Mouse (Mus musculus): ENCODE data around the gene Uqcrh. TPM values are rescaled to one million over a fixed set of nuclear protein-coding genes. Genes with fewer than 3 reads are reported as not detected.

Uqcrh gene
- polyA plus RNA-seq, 1 experiment, result 769 TPM

DNA sequence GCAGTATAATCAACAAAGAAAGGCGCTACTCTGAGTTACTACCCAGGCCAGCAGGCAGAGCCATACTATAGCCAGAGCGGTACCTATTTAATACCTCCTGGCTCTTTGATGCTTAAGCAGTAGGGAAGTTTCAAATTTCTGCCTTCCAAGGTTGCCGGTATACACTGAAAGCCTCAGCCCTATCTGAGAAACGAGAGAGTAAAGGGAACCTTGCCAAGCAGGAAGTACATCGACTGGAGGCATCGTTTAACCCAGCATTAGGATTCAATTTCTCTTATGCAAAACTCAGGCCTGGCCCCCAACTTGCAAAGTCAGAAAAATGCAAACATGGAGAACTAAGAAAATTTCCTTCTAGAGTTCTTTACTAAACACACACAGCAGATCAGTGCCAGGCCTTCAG lies 4.8 kb downstream of the Uqcrh start:
- no peak for TF ChIP-seq MYOD1 (IDR thresholded peaks at IDR 0.05; ENCODE audit: control insufficient read depth, insufficient read length, low read depth)
- TF ChIP-seq USF1 (IDR thresholded peaks at IDR 0.05; ENCODE audit: low read depth), result no peak
- no peak for TF ChIP-seq MAX (IDR thresholded peaks at IDR 0.05)
- TF ChIP-seq FOSL1 (IDR thresholded peaks at IDR 0.05; ENCODE audit: insufficient read depth, low read length, poor library complexity, severe bottlenecking), result no peak
- TF ChIP-seq MYOG (IDR thresholded peaks at IDR 0.05; ENCODE audit: control insufficient read depth, extremely low read depth, insufficient read length), result no peak
- no peak for TF ChIP-seq CEBPB (IDR thresholded peaks at IDR 0.05; ENCODE audit: low read depth)
- TF ChIP-seq CTCF (IDR thresholded peaks at IDR 0.05; ENCODE audit: control insufficient read depth, insufficient read depth, insufficient read length), result no peak
- H3K27me3 ChIP-seq (ENCODE audit: control insufficient read depth, insufficient read depth, insufficient read length), result no peaks in the 10 kb centered on the region
- no peak overlapping the region for H3K4me3 ChIP-seq (ENCODE audit: insufficient read depth, poor library complexity, severe bottlenecking)
- peaks cover 56% of the 10 kb centered on the region for H3K79me3 ChIP-seq (ENCODE audit: low read depth)
- peaks cover 68% of the 10 kb centered on the region for H3K79me2 ChIP-seq (ENCODE audit: control insufficient read depth, insufficient read depth)
- H3K36me3 ChIP-seq (ENCODE audit: control insufficient read depth, insufficient read depth), result peaks cover 50% of the 10 kb centered on the region
- no peak overlapping the region for H3ac ChIP-seq (ENCODE audit: control insufficient read depth, insufficient read length, low read depth)

- Histone ChIP-seq H3K4me3 (ENCODE audit: insufficient read depth, poor library complexity, severe bottlenecking) (no peak overlapping the region), H3K79me3 (ENCODE audit: low read depth) (peaks cover 1% of the 10 kb centered on the region), H3K27me3 (ENCODE audit: control insufficient read depth, insufficient read depth, insufficient read length) (no peaks in the 10 kb centered on the region), H3K36me3 (ENCODE audit: control insufficient read depth, insufficient read depth) (peaks cover 34% of the 10 kb centered on the region), H3K79me2 (ENCODE audit: control insufficient read depth, insufficient read depth) (peaks cover 7% of the 10 kb centered on the region), H3ac (ENCODE audit: control insufficient read depth, insufficient read length, low read depth) (no peak overlapping the region)
- no peak for TF ChIP-seq MYOG (IDR thresholded peaks at IDR 0.05; ENCODE audit: control insufficient read depth, extremely low read depth, insufficient read length)
- no peak for TF ChIP-seq CEBPB (IDR thresholded peaks at IDR 0.05; ENCODE audit: low read depth)
- TF ChIP-seq USF1 (IDR thresholded peaks at IDR 0.05; ENCODE audit: low read depth), result no peak
- TF ChIP-seq CTCF (IDR thresholded peaks at IDR 0.05; ENCODE audit: control insufficient read depth, insufficient read depth, insufficient read length), result no peak
- no peak for TF ChIP-seq MYOD1 (IDR thresholded peaks at IDR 0.05; ENCODE audit: control insufficient read depth, insufficient read length, low read depth)
- no peak for TF ChIP-seq FOSL1 (IDR thresholded peaks at IDR 0.05; ENCODE audit: insufficient read depth, low read length, poor library complexity, severe bottlenecking)
- no peak for TF ChIP-seq MAX (IDR thresholded peaks at IDR 0.05)
Measured at GRCm38 (mm10) chr4:116063855-116064254, 11.0 kb downstream of the Uqcrh start.

- H3K4me3 ChIP-seq (ENCODE audit: insufficient read depth, poor library complexity, severe bottlenecking), result no peak overlapping the region
- H3K27me3 ChIP-seq (ENCODE audit: control insufficient read depth, insufficient read depth, insufficient read length), result no peaks in the 10 kb centered on the region
- peaks cover 4% of the 10 kb centered on the region for H3K79me2 ChIP-seq (ENCODE audit: control insufficient read depth, insufficient read depth)
- no peak for TF ChIP-seq CEBPB (IDR thresholded peaks at IDR 0.05; ENCODE audit: low read depth)
- TF ChIP-seq MYOD1 (IDR thresholded peaks at IDR 0.05; ENCODE audit: control insufficient read depth, insufficient read length, low read depth), result no peak
- no peak for TF ChIP-seq FOSL1 (IDR thresholded peaks at IDR 0.05; ENCODE audit: insufficient read depth, low read length, poor library complexity, severe bottlenecking)
- TF ChIP-seq USF1 (IDR thresholded peaks at IDR 0.05; ENCODE audit: low read depth), result no peak
- no peak for TF ChIP-seq CTCF (IDR thresholded peaks at IDR 0.05; ENCODE audit: control insufficient read depth, insufficient read depth, insufficient read length)
- TF ChIP-seq MAX (IDR thresholded peaks at IDR 0.05), result no peak
- TF ChIP-seq MYOG (IDR thresholded peaks at IDR 0.05; ENCODE audit: control insufficient read depth, extremely low read depth, insufficient read length), result no peak
- H3K36me3 ChIP-seq (ENCODE audit: control insufficient read depth, insufficient read depth), result no peaks in the 10 kb centered on the region
- no peak overlapping the region for H3ac ChIP-seq (ENCODE audit: control insufficient read depth, insufficient read length, low read depth)
- H3K79me3 ChIP-seq (ENCODE audit: low read depth), result no peaks in the 10 kb centered on the region
Measured at GRCm38 (mm10) chr4:116059012-116059726, 15.7 kb downstream of the Uqcrh start.

DNA sequence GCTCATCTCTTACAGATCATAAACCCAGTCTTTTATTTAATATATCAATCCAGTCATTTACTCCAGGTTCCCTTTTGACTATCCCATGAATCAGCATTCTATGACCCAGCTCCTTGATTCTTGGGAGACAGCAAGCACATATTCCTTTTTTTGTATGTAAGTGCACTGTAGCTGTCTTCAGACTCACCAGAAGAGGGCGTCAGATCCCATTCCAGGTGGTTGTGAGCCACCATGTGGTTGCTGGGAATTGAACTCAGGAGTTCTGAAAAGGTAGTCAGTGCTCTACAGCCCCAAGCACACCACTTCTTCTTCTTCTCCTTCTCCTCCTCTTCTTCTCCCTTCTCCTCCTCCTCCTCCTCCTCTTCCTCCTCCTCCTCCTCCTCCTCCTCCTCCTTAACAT lies 17.3 kb downstream of the Uqcrh start:
- Histone ChIP-seq H3K36me3 (ENCODE audit: control insufficient read depth, insufficient read depth) (no peaks in the 10 kb centered on the region), H3K4me3 (ENCODE audit: insufficient read depth, poor library complexity, severe bottlenecking) (no peak overlapping the region), H3K79me3 (ENCODE audit: low read depth) (no peaks in the 10 kb centered on the region), H3K79me2 (ENCODE audit: control insufficient read depth, insufficient read depth) (peaks cover 8% of the 10 kb centered on the region), H3ac (ENCODE audit: control insufficient read depth, insufficient read length, low read depth) (no peak overlapping the region), H3K27me3 (ENCODE audit: control insufficient read depth, insufficient read depth, insufficient read length) (no peaks in the 10 kb centered on the region)
- TF ChIP-seq USF1 (IDR thresholded peaks at IDR 0.05; ENCODE audit: low read depth), result no peak
- TF ChIP-seq MAX (IDR thresholded peaks at IDR 0.05), result no peak
- no peak for TF ChIP-seq CTCF (IDR thresholded peaks at IDR 0.05; ENCODE audit: control insufficient read depth, insufficient read depth, insufficient read length)
- TF ChIP-seq FOSL1 (IDR thresholded peaks at IDR 0.05; ENCODE audit: insufficient read depth, low read length, poor library complexity, severe bottlenecking), result no peak

DNA sequence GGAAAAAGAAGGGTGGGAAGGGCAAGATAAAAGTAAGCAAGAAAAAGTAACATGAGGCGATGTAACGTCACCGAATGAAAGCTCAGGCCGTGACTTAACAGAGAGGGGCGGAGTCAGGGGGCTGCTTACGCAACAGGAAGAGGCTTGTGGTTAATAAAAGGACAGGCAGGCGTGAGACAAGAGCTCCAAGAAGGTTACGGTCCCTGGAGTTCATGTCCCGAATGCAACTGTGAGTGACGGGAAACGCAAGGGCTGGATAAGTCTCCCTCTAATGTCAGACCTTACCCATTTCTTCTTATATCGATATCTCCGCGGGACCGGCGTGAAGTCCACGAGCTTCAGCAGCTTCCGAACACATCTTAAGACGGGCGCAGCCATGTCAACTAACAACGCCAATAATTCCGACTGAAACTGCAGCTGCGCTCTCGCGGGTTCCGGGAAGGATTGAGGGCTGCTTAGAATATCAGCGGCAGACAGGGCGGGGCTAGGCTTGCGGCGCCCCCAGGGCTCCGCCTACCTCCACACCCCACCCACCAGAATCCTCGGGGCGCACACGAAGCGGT lies 21.4 kb downstream of the Uqcrh start, which contains the start of gene Nsun4:
Gene Nsun4, minus strand, starts transcription at position 478 of the 563 bp plus-strand sequence.
- H3K4me3 ChIP-seq (ENCODE audit: insufficient read depth, poor library complexity, severe bottlenecking), result peak within 1 kb of the TSS; percentile 63
- no peaks in the 10 kb centered on the region for H3K36me3 ChIP-seq (ENCODE audit: control insufficient read depth, insufficient read depth)
- TF ChIP-seq MYOD1 (IDR thresholded peaks at IDR 0.05; ENCODE audit: control insufficient read depth, insufficient read length, low read depth) (no peak), MAX (IDR thresholded peaks at IDR 0.05) (peak; percentile 44), CEBPB (IDR thresholded peaks at IDR 0.05; ENCODE audit: low read depth) (peak; percentile 96)
- peaks cover 18% of the 10 kb centered on the region for H3K79me2 ChIP-seq (ENCODE audit: control insufficient read depth, insufficient read depth)
- no peaks in the 10 kb centered on the region for H3K27me3 ChIP-seq (ENCODE audit: control insufficient read depth, insufficient read depth, insufficient read length)
- peak within 1 kb of the TSS; percentile 73 for H3ac ChIP-seq (ENCODE audit: control insufficient read depth, insufficient read length, low read depth)
- peaks cover 5% of the 10 kb centered on the region for H3K79me3 ChIP-seq (ENCODE audit: low read depth)

All from C2C12 (cell line).